Mouse (Mus musculus) inflammation-experienced regulatory T-cells, adult 16 weeks (primary cell): Measurements from ENCODE around the gene Gm27179. TPM values are rescaled to one million over a fixed set of nuclear protein-coding genes. Genes with fewer than 3 reads are reported as not detected.

Experiments used
- polyA plus RNA-seq: library from polyadenylated mRNA; unstranded; fragments of 100-300 nt; shearing (Covaris generic); gene quantifications from one replicate; pipeline ENCODE4 v1.2.1, GENCODE M21; 2017

Gene Gm27179
- polyA plus RNA-seq, result 0.11 TPM

GRCm38 (mm10) chr14:69512449-69512848, at the start of gene Gm27179:
Gene Gm27179 (minus strand): TSS chr14:69512549.

DNA sequence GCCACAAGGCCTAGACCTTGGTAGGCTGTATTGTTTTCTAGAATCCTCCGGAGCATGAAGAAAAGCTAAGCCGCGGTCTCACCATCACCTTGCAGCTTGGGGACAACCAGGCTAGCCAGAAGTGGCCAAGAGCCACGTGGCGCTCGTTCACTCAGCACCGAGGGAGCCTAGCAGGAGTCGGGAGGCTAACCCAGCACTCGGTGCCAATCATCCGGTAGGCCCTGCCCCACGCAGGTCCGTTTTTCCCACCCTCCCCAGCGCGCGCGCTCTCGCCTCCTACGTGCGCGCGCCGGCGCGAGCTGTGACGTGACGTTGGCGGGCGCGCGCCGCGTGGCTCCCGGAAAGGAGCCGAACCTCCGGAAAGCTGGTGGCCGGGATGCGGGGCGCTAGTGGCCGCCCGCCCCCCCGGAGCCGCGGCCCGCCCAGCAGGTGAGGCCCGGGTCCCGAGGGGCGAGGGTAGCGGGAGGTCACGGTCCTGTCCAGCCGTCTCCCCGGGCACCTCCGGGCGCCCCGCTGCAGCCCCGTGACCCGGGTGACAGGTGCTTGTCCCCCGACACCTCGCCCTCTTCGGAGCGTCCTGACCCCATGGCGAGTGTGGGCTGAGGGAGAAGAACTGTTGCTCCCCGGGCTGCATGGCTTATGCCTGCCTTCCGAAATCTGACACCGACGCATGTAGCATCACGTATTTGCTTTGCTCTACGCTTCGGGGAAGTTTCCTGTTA, 42.9 kb upstream of the Gm27179 start, which contains the start of gene Entpd4b:
Entpd4b (plus strand) TSS at position 315 of the 722 bp plus-strand sequence.

GRCm38 (mm10) chr14:69503174-69503573, 9.2 kb downstream of the Gm27179 start, which contains the start of gene Gm16867:
Gene Gm16867 (minus strand): TSS chr14:69503362.

Other genes starting within 250 kb of the Gm27179 start
- gene Synb, start 218.2 kb downstream of the Gm27179 start, polyA plus RNA-seq, result 0.07 TPM
- 0.41 TPM for gene Gm16867, start 9.2 kb downstream of the Gm27179 start, polyA plus RNA-seq
- 15.7 TPM for gene Entpd4b, start 42.9 kb upstream of the Gm27179 start, polyA plus RNA-seq